Mouse (Mus musculus): ENCODE measurements at regions not wholly inside any gene's neighbourhood (a gene's known extent, or its start where the extent isn't known, plus 50 kb on each side); places are given as distances from the start of the nearest gene placed in this dataset.

DNA sequence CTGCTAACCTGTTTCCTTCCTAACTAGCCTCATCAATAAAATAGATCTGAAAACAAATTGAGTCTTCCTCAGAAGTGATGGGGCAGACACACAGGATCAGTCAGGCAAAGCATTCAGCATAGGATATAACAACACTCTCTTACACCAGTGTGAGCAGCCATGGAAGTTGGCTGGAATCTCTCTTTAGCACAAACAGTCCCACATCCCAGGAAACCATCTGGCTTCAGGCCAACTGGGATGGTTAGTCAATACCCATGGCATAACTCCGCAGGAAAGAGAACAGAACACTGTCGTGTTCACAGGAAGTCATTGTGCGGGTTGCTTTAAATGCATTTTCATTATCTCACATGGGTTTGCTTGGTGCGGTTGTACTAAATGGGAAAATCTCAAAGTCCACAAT, 256.2 kb upstream of the Rag2 start:
- TF ChIP-seq CTCF (IDR thresholded peaks at IDR 0.05) (no peak), EP300 (IDR thresholded peaks at IDR 0.05) (no peak)
